Mouse (Mus musculus) kidney, adult 2 months (tissue): ENCODE measurements around the gene Enho. TPM values are rescaled to one million over a fixed set of nuclear protein-coding genes. Genes with fewer than 3 reads are reported as not detected.

ENCODE experiments used
- DNase-seq: peaks from one replicate; pipeline ENCODE4 v3.0.0; 2021
- H3K27ac ChIP-seq: fragments of 200-500 bp; 2 replicates; pipeline ENCODE4 v1.5.1; 2012; ENCODE audit warnings: low read depth, low read length, control low read depth, inconsistent platforms; ENCODE audit not compliant: insufficient read depth
- H3K27me3 ChIP-seq: fragments of 200-500 bp; replicated peaks from 2 replicates; pipeline ENCODE4 v1.6.1; 2012; ENCODE audit warnings: mild to moderate bottlenecking, moderate library complexity, low read length, inconsistent platforms; ENCODE audit not compliant: control insufficient read depth, insufficient read depth
- H3K36me3 ChIP-seq: fragments of 200-500 bp; 2 replicates; pipeline ENCODE4 v1.6.1; 2012; ENCODE audit warnings: mild to moderate bottlenecking, moderate library complexity, low read length, inconsistent platforms; ENCODE audit not compliant: control insufficient read depth, insufficient read depth
- H3K4me1 ChIP-seq: fragments of 200-500 bp; 2 replicates; pipeline ENCODE4 v1.6.1; 2011; ENCODE audit warnings: low read length; ENCODE audit not compliant: control insufficient read depth, insufficient read depth
- H3K4me3 ChIP-seq: fragments of 200-500 bp; 2 replicates; pipeline ENCODE4 v1.5.1; 2011; ENCODE audit warnings: mild to moderate bottlenecking, low read depth, low read length, control low read depth; ENCODE audit not compliant: insufficient read depth
- CTCF ChIP-seq: fragments of 200-500 bp; conservative IDR thresholded peaks from 2 replicates; pipeline ENCODE4 v1.5.1; 2011; ENCODE audit warnings: low read depth, mild to moderate bottlenecking, control low read depth, low read length, moderate library complexity, mixed read lengths; ENCODE audit not compliant: insufficient read depth, insufficient read length
- POLR2A ChIP-seq: fragments of 200-500 bp; IDR thresholded peaks from one replicate; pipeline ENCODE4 v1.6.1; 2011; ENCODE audit warnings: low read depth, low read length, control low read depth
- WGBS: fragments of 180-500 bp; shearing (Covaris S2); methylation state at CpG from one replicate; pipeline ENCODE4 v1.1.7; 2018; 5-methylcytosine and 5-hydroxymethylcytosine counted together
- polyA plus RNA-seq: library from polyadenylated mRNA; depleted of rRNA; stranded (reverse); fragments of >200 nt; gene quantifications from 2 replicates; pipeline ENCODE4 v1.2.3, GENCODE M21; 2012

Gene Enho
- polyA plus RNA-seq, 1 experiment, result 9.9 TPM

GRCm38 (mm10) chr4:41653730-41654129, 13.6 kb upstream of the Enho start:
- 54% methylated on average over 6 of the region's 6 CpGs for WGBS
- H3K36me3 ChIP-seq, result no peaks in the 10 kb centered on the region
- no peaks in the 10 kb centered on the region for H3K27me3 ChIP-seq
- no peak for TF ChIP-seq CTCF
- no peak for TF ChIP-seq POLR2A
- H3K4me3 ChIP-seq, result no peak overlapping the region
- H3K27ac ChIP-seq, result no peak overlapping the region
- DNase-seq, result no peak
- no peaks in the 10 kb centered on the region for H3K4me1 ChIP-seq

DNA sequence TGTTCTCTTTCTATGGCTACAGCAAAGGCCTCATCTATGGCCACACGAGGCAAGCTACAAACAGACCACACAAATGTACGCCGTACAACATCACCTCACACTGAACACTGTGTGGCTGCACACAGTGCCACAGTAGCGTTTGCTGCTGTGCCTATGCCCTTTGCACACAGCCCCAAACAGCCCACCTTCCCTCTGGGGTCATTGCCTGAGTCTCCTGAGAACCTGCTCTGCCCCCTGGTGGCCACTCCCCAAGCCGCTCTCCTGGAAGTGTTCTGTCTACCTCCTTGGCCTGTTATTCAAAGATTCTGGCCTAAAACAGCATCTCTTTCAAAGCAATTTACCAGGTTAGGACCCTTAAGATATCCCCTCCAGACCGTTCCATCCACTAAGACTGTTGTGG, 13.2 kb upstream of the Enho start:
- DNase-seq, result peak; percentile 71
- H3K27me3 ChIP-seq, result no peaks in the 10 kb centered on the region
- WGBS, result 50% methylated on average over 6 of the region's 6 CpGs
- no peaks in the 10 kb centered on the region for H3K36me3 ChIP-seq
- no peaks in the 10 kb centered on the region for H3K4me1 ChIP-seq
- peak; percentile 77 for TF ChIP-seq CTCF
- no peak for TF ChIP-seq POLR2A
- H3K27ac ChIP-seq, result no peak overlapping the region
- H3K4me3 ChIP-seq, result no peak overlapping the region

- H3K4me1 ChIP-seq, result no peaks in the 10 kb centered on the region
- DNase-seq, result no peak
- no peaks in the 10 kb centered on the region for H3K27me3 ChIP-seq
- no peak overlapping the region for H3K27ac ChIP-seq
- 80% methylated on average over 7 of the region's 7 CpGs for WGBS
- no peak overlapping the region for H3K4me3 ChIP-seq
- H3K36me3 ChIP-seq, result no peaks in the 10 kb centered on the region
- TF ChIP-seq CTCF (no peak), POLR2A (no peak)
Measured at GRCm38 (mm10) chr4:41648627-41649026, 8.5 kb upstream of the Enho start.

DNA sequence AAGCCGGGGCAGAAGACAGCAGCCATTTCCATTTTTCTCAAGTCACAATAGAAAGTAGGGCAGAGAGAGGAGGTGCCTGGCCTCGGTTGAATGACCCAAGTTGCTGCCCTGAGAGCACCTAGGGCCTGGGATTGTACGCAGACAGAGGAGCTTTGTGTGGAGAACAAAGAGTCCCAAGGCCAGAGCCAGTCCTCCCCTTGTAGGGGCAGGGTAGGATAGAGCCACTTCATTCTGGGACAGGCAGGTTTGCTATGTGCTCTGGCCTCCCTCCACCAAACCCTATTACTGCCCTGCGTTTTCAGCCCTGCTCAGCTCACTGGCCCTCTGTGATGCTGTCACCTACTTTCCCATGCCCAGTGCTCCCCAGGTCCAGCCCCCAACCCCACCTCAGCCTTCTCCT, 8.0 kb upstream of the Enho start:
- Histone ChIP-seq H3K4me1 (no peaks in the 10 kb centered on the region), H3K27me3 (no peaks in the 10 kb centered on the region), H3K4me3 (no peak overlapping the region), H3K27ac (no peak overlapping the region), H3K36me3 (no peaks in the 10 kb centered on the region)
- DNase-seq, result no peak
- no peak for TF ChIP-seq POLR2A
- TF ChIP-seq CTCF, result no peak
- WGBS, result 62% methylated on average over 4 of the region's 4 CpGs

- TF ChIP-seq CTCF (peak; percentile 51), POLR2A (no peak)
Measured at GRCm38 (mm10) chr4:41645488-41645887, 5.4 kb upstream of the Enho start.

DNA sequence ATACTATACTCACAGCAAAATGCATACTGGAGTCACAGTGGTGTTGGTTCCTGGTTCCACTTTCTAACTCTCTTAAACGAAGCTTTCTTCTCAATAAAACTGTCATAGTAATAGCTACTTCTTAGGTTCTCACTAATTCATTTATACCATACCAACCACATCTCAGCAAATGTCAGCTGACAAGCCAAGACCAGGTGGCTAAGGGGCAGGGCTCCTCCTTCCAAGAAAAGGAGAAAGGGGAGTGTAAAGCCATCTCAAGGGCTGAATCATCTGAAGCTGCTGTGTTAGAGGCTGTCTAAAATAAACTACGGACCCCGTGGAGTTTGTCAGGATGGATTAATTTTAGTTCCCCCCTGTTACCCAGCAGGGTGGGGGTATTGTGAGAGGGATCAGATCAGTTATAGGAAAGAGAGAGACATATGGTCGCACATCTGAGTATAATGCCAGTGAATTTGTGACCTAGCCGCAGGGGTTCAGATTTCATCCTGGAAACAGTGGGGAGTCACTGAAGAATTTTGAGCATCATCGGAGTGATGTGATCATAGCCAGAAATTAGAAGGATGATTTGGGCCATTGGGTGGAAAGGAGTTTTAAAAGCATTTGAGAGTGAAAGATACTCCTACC, 1.2 kb upstream of the Enho start:
- no peak overlapping the region for H3K4me3 ChIP-seq
- no peak overlapping the region for H3K27ac ChIP-seq
- H3K27me3 ChIP-seq, result no peaks in the 10 kb centered on the region
- no peaks in the 10 kb centered on the region for H3K36me3 ChIP-seq
- peaks cover 3% of the 10 kb centered on the region; the same call in 1 of the 2 replicates for H3K4me1 ChIP-seq
- no peak for DNase-seq
- 87% methylated on average over 6 of the region's 6 CpGs for WGBS
- TF ChIP-seq CTCF (no peak), POLR2A (no peak)

More at GRCm38 (mm10) chr4:41645488-41645887, 5.4 kb upstream of the Enho start:
- Histone ChIP-seq H3K4me3 (no peak overlapping the region), H3K36me3 (no peaks in the 10 kb centered on the region), H3K27ac (no peak overlapping the region), H3K27me3 (no peaks in the 10 kb centered on the region), H3K4me1 (peaks cover under 1% of the 10 kb centered on the region; the same call in 1 of the 2 replicates)
- WGBS, result 8% methylated on average over 5 of the region's 5 CpGs
- DNase-seq, result peak; percentile 52

DNA sequence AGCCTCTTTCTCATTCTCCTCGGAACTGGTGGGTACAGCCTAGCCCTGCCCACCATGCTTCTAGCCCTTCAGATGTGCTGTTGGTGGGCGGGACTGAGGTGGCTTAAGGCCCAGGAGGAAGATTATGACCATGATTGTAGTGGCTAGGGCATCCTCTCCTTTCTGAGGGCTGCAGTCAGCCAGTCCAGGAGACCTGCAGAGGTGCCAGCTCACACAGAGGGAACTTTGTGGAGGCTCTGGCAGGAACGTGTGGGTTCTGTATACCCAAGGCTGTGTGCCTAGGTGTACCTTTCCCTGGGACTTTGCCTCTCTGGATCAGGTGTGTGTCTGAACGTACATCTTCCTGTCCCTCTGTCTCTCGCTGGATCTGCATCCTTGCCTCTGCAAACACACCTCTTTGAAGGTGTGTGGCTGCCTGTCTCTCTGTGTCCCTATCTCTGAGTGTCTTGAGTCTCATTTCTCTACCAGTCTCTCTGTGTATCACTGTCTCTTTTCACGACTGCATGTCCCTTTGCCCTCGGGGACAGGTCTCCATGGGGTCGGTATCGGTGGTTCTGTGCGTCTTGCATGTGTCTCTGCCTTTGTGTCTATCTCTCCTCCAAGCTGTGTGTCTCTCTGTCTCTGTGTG, 796 bp downstream of the Enho start:
- Histone ChIP-seq H3K27me3 (no peaks in the 10 kb centered on the region), H3K4me1 (peaks cover 3% of the 10 kb centered on the region; the same call in 1 of the 2 replicates), H3K36me3 (no peaks in the 10 kb centered on the region), H3K4me3 (peak overlapping the region; percentile 27), H3K27ac (no peak overlapping the region)
- WGBS, result 34% methylated on average over 10 of the region's 10 CpGs
- TF ChIP-seq CTCF (no peak), POLR2A (no peak)
- DNase-seq, result no peak

DNA sequence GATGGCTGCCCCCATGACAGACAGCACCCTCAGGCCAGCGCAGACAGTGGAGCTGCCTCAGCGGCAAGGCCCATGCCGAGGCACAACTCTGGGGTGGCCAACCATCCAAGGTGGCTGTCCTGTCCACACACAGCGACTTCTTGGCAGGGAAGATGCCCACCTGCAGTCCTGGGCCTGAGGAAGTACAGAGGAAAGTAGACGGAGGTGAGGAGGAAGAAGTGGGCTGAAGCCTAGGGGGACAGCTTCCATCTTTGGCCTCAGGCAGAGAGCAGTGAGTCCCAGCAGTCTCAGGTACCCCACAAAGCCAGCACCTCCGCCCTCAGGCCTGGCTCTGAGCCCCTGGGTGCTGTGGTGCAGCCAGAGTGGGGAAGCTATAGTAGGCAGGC, 1.3 kb downstream of the Enho start:
- whole genome bisulfite sequencing, result 91% methylated on average over 6 of the region's 6 CpGs
- H3K4me3 ChIP-seq, result no peak overlapping the region
- no peak overlapping the region for H3K27ac ChIP-seq
- TF ChIP-seq CTCF (no peak), POLR2A (no peak)
- no peaks in the 10 kb centered on the region for H3K36me3 ChIP-seq
- H3K27me3 ChIP-seq, result no peaks in the 10 kb centered on the region
- peaks cover 3% of the 10 kb centered on the region; the same call in 1 of the 2 replicates for H3K4me1 ChIP-seq
- no peak for DNase-seq
